Mouse (Mus musculus) thymus, adult 2 months (tissue): ENCODE results near the gene Camkk2. TPM values are rescaled to one million over a fixed set of nuclear protein-coding genes. Genes with fewer than 3 reads are reported as not detected.

ENCODE experiments used
- DNase-seq: peaks from one replicate; pipeline ENCODE4 v3.0.0; 2021
- H3K27ac ChIP-seq: fragments of 200-500 bp; 2 replicates; pipeline ENCODE4 v1.5.1; 2012; ENCODE audit warnings: low read length, control low read depth; ENCODE audit not compliant: control insufficient read depth, insufficient read depth
- H3K27me3 ChIP-seq: fragments of 200-500 bp; 2 replicates; pipeline ENCODE4 v1.6.1; 2012; ENCODE audit warnings: mild to moderate bottlenecking, low read length, moderate library complexity, mixed read lengths; ENCODE audit not compliant: control insufficient read depth, insufficient read depth
- H3K36me3 ChIP-seq: fragments of 200-500 bp; 2 replicates; pipeline ENCODE4 v1.6.1; 2012; ENCODE audit warnings: mild to moderate bottlenecking, low read length, moderate library complexity; ENCODE audit not compliant: control insufficient read depth, insufficient read depth
- H3K4me1 ChIP-seq: fragments of 200-500 bp; replicated peaks from 2 replicates; pipeline ENCODE4 v1.6.1; 2012; ENCODE audit warnings: low read length; ENCODE audit not compliant: control insufficient read depth, insufficient read depth
- H3K4me3 ChIP-seq: fragments of 200-500 bp; 2 replicates; pipeline ENCODE4 v1.5.1; 2012; ENCODE audit warnings: mild to moderate bottlenecking, low read length, control low read depth, moderate library complexity; ENCODE audit not compliant: control insufficient read depth, insufficient read depth
- CTCF ChIP-seq: fragments of 200-500 bp; IDR thresholded peaks from 2 replicates; pipeline ENCODE4 v1.5.1; 2012; ENCODE audit warnings: mild to moderate bottlenecking, control low read depth, low read length, moderate library complexity, borderline replicate concordance; ENCODE audit not compliant: control insufficient read depth, poor library complexity, insufficient read depth; ENCODE audit errors: extremely low read depth
- POLR2A ChIP-seq: fragments of 200-500 bp; IDR thresholded peaks from 2 replicates; pipeline ENCODE4 v1.6.1; 2012; ENCODE audit warnings: mild to moderate bottlenecking, low read length, control low read depth, moderate library complexity; ENCODE audit not compliant: control insufficient read depth, poor library complexity, insufficient read depth; ENCODE audit errors: extremely low read depth
- WGBS: fragments of 180-500 bp; shearing (Covaris S2); methylation state at CpG from one replicate; pipeline ENCODE4 v1.1.7; 2018; 5-methylcytosine and 5-hydroxymethylcytosine counted together
- polyA plus RNA-seq: library from polyadenylated mRNA; depleted of rRNA; stranded (reverse); fragments of >200 nt; gene quantifications from 2 replicates; pipeline ENCODE4 v1.2.3, GENCODE M21; 2012

Camkk2 gene
- polyA plus RNA-seq, 1 experiment, result 31.1 TPM

GRCm38 (mm10) chr5:122799379-122800344 lies 20.5 kb upstream of the Camkk2 start:
- TF ChIP-seq CTCF, result no peak
- no peak for TF ChIP-seq POLR2A
- H3K27ac ChIP-seq, result no peak overlapping the region
- no peak for DNase-seq
- no peaks in the 10 kb centered on the region for H3K27me3 ChIP-seq
- WGBS, result 94% methylated on average over 17 of the region's 17 CpGs
- no peak overlapping the region for H3K4me3 ChIP-seq
- no peaks in the 10 kb centered on the region for H3K4me1 ChIP-seq
- peaks cover 91% of the 10 kb centered on the region for H3K36me3 ChIP-seq

GRCm38 (mm10) chr5:122798557-122799378 lies 19.6 kb upstream of the Camkk2 start:
- peaks cover 90% of the 10 kb centered on the region for H3K36me3 ChIP-seq

GRCm38 (mm10) chr5:122797866-122798265 lies 18.7 kb upstream of the Camkk2 start:
- Histone ChIP-seq H3K27me3 (no peaks in the 10 kb centered on the region), H3K36me3 (peaks cover 90% of the 10 kb centered on the region), H3K27ac (no peak overlapping the region), H3K4me3 (no peak overlapping the region), H3K4me1 (no peaks in the 10 kb centered on the region)
- WGBS, result 96% methylated on average over 3 of the region's 3 CpGs
- no peak for DNase-seq
- TF ChIP-seq CTCF (no peak), POLR2A (no peak)

More at GRCm38 (mm10) chr5:122798557-122799378, 19.6 kb upstream of the Camkk2 start:
- WGBS, result 77% methylated on average over 17 of the region's 17 CpGs
- TF ChIP-seq CTCF, result no peak
- TF ChIP-seq POLR2A, result no peak
- Histone ChIP-seq H3K4me3 (no peak overlapping the region), H3K27me3 (no peaks in the 10 kb centered on the region), H3K27ac (no peak overlapping the region), H3K4me1 (no peaks in the 10 kb centered on the region)
- no peak for DNase-seq

GRCm38 (mm10) chr5:122788696-122789095 lies 9.5 kb upstream of the Camkk2 start:
- 94% methylated on average over 2 of the region's 2 CpGs for WGBS
- TF ChIP-seq CTCF, result no peak
- no peaks in the 10 kb centered on the region for H3K27me3 ChIP-seq
- no peak for DNase-seq
- H3K4me1 ChIP-seq, result no peaks in the 10 kb centered on the region
- H3K4me3 ChIP-seq, result no peak overlapping the region
- no peak overlapping the region for H3K27ac ChIP-seq
- H3K36me3 ChIP-seq, result peaks cover 59% of the 10 kb centered on the region

GRCm38 (mm10) chr5:122786035-122786819 lies 7.0 kb upstream of the Camkk2 start:
- TF ChIP-seq POLR2A (no peak), CTCF (no peak)
- Histone ChIP-seq H3K27ac (no peak overlapping the region), H3K27me3 (no peaks in the 10 kb centered on the region), H3K4me3 (no peak overlapping the region), H3K4me1 (no peaks in the 10 kb centered on the region), H3K36me3 (peaks cover 38% of the 10 kb centered on the region)
- WGBS, result 91% methylated on average over 12 of the region's 12 CpGs
- DNase-seq, result no peak
